Mouse (Mus musculus): Measurements from ENCODE around the gene Rnf216.

Rnf216 gene

DNA sequence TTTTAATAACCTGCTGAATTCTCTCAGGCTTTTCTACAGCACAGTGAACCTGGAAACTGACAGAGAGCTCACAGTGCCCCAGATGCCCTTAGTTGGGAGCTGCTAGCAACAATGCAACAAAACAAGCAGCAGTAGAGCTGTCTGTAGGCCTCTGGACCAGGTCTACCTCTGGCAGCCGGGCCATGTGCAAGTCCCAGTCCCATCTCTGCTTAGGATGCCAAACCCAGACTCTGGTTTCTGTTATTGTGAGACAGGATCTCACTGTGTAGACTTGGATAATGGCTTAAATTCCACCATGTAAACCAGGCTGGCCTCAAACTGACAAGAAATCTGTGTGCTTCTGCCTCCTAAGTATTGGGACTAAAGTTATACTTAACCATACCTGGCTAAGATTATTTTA lies 11.2 kb downstream of the Rnf216 start:
- DNase-seq (ENCODE audit: low spot score in 2 of 2): no peak

DNA sequence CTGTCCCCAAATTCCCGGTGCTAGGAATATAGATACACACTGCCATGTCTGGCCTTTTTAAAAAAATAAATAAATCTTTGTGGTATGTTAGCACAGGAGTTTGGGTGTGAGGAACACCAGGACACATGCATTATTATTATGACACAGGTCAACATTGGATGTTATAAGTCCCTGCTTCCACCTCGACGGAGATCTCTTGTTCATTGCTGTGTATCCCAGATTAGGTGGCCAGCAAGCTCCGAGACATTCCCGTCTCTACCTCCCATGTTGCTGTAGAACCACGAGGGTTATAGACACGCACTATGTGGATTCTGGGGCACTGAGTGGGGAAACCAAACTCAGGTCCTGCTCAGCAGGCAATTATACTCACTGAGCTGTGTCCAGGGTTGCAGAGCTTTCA lies 17.5 kb downstream of the Rnf216 start:
- no peak for DNase-seq (ENCODE audit: low spot score in 2 of 2)

GRCm38 (mm10) chr5:143092891-143093290 lies 19.9 kb downstream of the Rnf216 start:
- DNase-seq (ENCODE audit: low spot score in 2 of 2): no peak

GRCm38 (mm10) chr5:143084898-143085297 lies 27.9 kb downstream of the Rnf216 start:
- DNase-seq (ENCODE audit: low spot score in 2 of 2): no peak

- DNase-seq (ENCODE audit: low spot score in 2 of 2): no peak
These were observed 33.0 kb downstream of the Rnf216 start for GRCm38 (mm10) chr5:143079806-143080205.

DNA sequence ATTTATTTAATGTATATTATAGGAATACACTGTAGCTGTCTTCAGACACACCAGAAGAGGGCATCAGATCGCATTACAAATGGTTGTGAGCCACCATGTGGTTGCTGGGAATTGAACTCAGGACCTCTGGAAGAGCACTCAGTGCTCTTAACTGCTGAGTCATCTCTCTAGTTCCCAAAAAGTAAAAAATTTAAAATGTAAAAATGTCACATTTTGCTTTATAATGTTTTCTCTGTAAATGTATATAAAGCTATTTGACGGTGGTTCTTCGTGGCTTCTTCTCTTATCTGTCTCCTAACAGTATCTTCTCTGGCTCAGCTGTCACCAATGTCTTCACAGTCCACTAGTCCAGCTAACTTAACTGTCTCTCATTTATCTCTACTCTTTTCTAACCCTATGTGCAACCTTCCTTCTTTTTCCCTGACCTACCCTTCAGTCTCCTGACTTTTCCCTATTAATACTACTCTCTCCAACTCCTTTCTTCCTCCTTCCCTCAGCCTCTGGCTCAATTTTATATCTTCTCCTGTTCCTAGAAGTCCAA lies 36.1 kb downstream of the Rnf216 start:
- no peak for DNase-seq (ENCODE audit: low spot score in 2 of 2)

- DNase-seq (ENCODE audit: low spot score in 2 of 2): no peak
These were observed 36.8 kb downstream of the Rnf216 start for GRCm38 (mm10) chr5:143075987-143076386.

GRCm38 (mm10) chr5:143069048-143069447 lies 43.7 kb downstream of the Rnf216 start:
- no peak for DNase-seq (ENCODE audit: low spot score in 2 of 2)

DNA sequence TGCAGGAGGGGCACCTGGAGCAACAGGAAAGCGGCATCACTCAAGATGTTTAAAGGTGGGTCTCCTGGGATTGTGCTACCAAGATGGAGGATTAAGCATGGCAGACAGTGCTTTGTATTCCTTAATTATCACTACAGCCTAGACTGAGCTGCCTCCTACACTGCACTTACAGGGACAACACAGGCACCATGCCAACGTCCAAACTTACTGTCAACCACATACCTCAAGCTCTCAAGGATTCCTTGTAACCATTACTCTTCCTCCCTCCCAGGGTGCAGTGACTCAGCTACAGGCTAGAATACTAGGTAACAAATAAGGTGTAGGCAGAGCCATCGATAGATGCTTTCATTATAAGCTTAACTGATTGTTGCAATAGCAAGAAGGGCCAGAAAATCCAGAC lies 44.4 kb downstream of the Rnf216 start:
- no peak for DNase-seq (ENCODE audit: low spot score in 2 of 2)

DNA sequence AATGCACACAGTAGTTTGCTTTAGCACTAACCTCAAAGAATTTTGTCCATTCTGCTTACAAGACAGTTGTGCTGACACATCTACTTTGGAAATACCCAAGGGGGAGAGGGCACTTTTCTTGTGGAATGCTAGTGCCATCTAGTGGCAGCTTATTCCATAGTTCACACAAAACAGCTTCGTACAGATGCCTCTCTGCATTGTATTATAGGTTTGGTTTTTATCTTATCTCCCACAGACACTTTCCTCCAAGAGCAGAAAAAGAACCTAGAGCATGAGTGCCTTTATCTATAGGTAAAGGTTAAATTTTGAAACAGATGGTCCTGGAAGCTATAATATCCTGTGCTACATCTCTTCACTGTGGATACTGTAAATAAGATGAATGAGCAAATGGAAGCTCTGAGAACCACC lies 46.2 kb downstream of the Rnf216 start:
- peak; percentile 67 to 77 for DNase-seq (ENCODE audit: low spot score in 2 of 2)

DNA sequence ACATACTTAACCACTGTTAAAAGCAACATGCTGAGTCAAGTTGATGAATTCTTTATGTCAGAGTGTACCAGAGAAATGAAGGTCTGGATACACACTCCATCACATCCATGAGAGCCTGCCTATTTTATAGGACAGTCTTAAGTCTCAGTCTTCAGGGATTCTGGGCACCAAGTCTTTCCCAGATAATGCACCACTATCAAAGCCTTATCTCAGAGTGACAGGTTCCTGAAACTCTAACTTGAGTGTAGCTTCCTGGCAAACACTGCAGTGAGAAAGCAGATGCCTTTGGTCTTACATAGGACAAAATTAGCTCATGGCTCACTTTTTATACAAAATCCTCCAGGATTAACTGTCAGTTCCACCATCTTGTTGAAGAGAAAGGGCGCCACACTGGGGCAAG lies 46.7 kb downstream of the Rnf216 start:
- no peak for DNase-seq (ENCODE audit: low spot score in 2 of 2)

DNA sequence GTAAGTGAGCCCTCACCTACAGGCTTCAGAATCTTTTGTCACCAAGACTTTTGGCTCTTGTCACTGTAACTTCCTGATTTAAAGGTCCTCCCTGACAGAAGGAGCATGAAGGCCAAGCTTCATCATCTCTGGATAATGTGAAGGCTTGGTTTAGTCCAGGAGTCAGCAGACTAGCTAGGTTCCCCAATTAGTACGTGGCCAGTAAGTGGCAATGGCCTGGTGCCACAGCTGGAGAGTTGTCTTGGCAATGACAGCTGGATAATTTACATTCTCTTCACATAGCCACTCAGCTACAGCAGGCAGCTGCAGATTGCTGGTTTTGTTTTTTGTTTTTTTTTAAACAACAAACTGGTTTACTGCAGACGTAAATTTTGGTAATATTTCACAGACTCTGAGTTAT lies 47.6 kb downstream of the Rnf216 start:
- no peak for DNase-seq (ENCODE audit: low spot score in 2 of 2)

DNA sequence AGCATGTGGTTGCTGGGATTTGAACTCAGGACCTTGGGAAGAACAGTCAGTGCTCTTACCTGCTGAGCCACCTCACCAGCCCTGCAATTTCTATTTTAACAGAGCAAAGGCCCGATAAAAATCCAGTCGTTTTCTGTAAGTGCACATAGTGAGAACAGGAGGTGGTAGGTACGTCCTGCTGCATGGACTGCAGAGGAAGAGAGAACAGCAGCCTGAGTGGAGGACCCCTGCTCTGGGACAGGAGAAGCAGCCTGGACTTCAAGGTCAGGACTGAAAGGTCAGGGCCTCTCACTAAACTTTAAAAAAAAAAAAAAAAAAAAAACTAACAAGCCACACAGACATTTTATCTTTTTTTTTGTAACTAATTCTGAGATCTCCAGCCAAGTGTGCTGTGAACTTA lies 50.5 kb downstream of the Rnf216 start:
- no peak for DNase-seq (ENCODE audit: low spot score in 2 of 2)

- no peak for DNase-seq (ENCODE audit: low spot score in 2 of 2)
These were observed 51.3 kb downstream of the Rnf216 start for GRCm38 (mm10) chr5:143061511-143061910.

- no peak for DNase-seq (ENCODE audit: low spot score in 2 of 2)
These were observed 51.9 kb downstream of the Rnf216 start for GRCm38 (mm10) chr5:143060774-143061385.

GRCm38 (mm10) chr5:143059958-143060357 lies 52.8 kb downstream of the Rnf216 start:
- no peak for DNase-seq (ENCODE audit: low spot score in 2 of 2)

GRCm38 (mm10) chr5:143059182-143059581 lies 53.6 kb downstream of the Rnf216 start:
- peak; percentile 29 to 44 for DNase-seq (ENCODE audit: low spot score in 2 of 2)

DNA sequence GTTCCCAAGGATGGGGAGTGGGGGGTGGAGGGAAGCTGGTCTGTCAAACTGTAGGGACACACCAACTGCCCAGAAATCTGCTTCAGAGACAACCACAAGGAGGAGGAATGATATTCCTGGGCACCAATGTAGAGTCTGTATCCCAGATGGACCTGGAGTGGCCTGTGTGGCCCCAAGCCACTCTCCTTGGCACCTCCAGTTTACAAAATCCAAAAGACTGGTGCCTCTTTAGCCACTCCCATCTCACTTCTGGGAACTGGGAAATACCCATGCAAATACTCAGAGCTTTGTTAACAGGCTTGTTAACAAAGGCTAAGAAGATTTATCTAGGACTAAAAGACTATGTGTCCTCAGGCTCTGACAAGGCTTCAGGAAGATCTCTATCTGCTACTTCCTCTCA lies 54.1 kb downstream of the Rnf216 start:
- no peak for DNase-seq (ENCODE audit: low spot score in 2 of 2)

GRCm38 (mm10) chr5:143058208-143058607 lies 54.6 kb downstream of the Rnf216 start:
- DNase-seq (ENCODE audit: low spot score in 2 of 2): peak; percentile 50 to 70

DNA sequence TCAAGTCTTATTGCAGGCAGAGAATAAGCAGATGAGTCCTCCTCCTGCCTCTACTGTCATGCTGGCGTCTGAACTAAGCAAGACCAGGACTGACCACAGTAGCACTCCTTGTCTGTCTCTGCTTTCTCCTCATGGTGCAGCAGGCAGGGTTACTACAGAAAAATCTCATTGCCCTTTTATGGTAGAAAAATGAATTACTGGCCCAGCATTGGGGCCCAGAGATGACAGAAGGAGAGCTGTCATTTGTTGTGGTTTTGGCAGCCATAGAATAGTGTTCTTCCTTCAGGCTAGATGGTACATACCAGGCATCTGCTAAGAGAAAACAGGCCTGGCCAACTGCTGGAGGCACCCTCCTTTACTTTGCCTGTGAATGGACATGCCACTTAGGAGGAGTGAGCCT lies 55.0 kb downstream of the Rnf216 start:
- no peak for DNase-seq (ENCODE audit: low spot score in 2 of 2)

DNA sequence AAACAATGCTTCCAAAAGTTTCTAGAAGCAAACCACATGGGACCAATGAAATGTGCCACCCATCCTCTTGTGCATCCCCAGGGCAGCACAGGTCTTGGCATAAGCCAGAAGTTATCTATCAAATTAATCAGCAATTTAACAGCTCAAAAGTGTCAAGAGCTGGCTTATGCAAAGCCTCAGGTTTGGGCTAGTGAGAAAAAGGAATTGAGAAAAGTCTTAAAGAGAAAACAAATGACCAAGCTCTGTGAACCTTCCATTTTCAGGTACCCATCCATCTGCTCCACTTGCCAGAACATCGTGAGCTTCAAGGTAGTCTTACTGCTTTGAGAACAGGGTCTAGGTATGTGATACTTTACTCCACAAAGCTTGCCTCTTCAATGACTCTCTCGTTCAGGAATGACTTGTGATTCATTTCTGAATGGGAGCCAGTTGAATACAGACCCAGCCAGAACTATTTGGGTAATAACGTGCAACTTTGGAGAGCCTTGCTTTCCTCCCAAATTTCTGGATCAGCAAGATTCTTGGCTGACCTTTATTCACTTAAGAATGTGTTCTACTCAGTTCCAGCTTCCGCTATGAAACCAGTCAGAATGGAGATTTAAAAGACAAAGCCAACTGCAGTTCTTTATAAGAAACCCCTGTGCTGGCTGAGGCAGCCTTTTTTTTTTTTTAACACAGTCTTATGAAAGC lies 56.5 kb downstream of the Rnf216 start:
- peak; percentile 37 for DNase-seq (ENCODE audit: low spot score in 2 of 2)

DNA sequence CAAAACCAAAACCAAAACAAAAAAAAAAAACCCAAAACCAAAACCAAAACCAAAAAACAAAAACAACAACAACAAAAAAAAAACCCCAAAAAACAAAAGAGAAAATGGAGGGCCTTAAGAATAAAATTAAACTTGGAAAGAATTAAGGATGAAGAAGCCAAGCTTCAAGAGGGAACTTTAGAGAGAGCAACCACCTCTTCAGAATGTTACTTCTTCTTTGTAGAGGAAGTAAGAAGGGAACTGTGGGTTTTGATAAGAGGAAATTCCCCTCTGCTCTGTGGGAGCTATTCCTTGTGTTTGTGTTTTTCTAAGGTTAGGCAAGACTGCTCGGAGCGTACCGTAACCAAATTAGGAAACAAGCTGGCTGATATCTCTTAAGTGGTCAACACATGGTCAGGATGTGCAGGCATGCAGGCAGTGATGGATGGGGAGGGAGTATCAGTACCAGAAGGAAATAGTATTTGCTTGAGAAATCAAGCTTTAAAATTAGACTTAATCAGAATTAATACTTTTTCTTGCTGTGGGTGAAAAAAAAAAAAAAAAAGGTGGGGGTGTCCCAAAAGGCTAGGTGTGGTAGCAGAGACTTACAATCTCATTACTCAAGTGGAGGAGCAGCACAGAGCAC lies 57.2 kb downstream of the Rnf216 start:
- peak; percentile 74 to 80 for DNase-seq (ENCODE audit: low spot score in 2 of 2)

DNA sequence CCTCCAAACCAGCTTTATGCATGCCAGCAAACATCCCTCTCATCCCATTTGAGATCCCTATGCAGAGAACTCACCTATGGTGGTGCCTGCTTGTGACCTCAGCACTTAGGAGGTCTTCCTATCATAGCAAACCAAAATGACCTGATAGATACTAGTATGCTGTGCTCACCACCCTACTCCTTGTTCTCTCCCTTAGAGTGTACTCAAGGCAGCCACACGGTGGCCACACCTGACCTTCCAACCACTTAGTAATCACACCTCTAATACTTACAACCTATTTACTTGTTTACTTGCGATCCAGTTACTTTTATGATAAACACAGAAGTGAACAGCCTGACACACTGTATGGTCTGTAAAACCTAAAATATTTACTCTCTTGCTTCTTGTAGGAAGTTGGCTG lies 58.1 kb downstream of the Rnf216 start:
- no peak for DNase-seq (ENCODE audit: low spot score in 2 of 2)
